Mouse (Mus musculus) large intestine, adult 2 months (tissue): ENCODE results near the gene Car4. TPM values are rescaled to one million over a fixed set of nuclear protein-coding genes. Genes with fewer than 3 reads are reported as not detected.

Source experiments
- DNase-seq: peaks from one replicate; pipeline ENCODE4 v3.0.0-alpha.2; 2012; ENCODE audit warnings: low read depth, low spot score
- WGBS: fragments of 180-500 bp; shearing (Covaris S2); methylation state at CpG from one replicate; pipeline ENCODE4 v1.1.7; 2018; 5-methylcytosine and 5-hydroxymethylcytosine counted together
- polyA plus RNA-seq: library from polyadenylated mRNA; depleted of rRNA; stranded (reverse); fragments of >200 nt; gene quantifications from 2 replicates; pipeline ENCODE4 v1.2.3, GENCODE M21; 2012; rRNA removed

The Car4 gene
- polyA plus RNA-seq, 1 experiment = 175 TPM

DNA sequence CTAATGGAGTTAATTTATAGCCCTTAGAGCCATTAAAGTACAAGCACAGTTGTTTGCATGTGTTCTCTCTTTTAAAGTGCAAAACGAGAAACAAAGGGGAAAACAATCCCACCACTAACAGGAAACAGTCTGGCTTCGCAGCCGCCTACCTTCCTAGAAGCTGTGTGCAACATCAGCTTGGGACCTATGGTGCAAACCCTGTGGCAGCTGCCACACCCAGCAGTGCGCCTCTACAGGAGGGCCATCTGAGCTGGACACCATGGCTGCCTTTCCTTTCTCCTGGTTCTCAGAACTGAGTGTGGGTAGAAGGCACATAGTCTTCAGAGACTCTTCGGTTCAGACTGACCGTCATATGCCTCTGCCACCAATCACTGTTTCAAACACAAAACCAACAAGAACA, 27.8 kb downstream of the Car4 start:
- 89% methylated on average over 6 of the region's 6 CpGs for WGBS
- no peak for DNase-seq

- WGBS = 90% methylated on average over 3 of the region's 3 CpGs
- no peak for DNase-seq
These were observed 30.8 kb downstream of the Car4 start for GRCm38 (mm10) chr11:84988341-84988919.

DNA sequence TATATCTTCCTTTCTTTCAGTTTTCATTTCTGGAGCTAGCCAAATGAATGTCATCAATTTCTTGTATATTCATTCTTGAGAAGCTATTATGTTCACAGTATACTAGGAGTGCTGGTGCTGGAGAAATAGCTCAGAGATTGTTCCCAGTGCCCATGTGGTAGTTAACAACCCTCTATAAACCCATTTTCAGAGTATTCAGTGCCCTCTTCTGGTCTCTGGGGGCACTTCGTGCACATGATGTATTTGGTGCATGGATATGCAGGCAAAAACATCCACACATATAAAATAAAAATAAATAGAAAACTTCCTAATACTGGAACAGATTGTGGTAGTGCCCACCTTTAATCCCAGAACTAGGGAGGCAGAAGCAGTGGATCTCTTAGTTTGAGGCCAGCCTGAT, 35.4 kb downstream of the Car4 start:
- WGBS = 86% methylated on average over 1 of the region's 1 CpGs

GRCm38 (mm10) chr11:84995241-84995640, 37.7 kb downstream of the Car4 start:
- WGBS = 84% methylated on average over 1 of the region's 1 CpGs
- DNase-seq = no peak

More for the DNA sequence above, 35.4 kb downstream of the Car4 start:
- no peak for DNase-seq

GRCm38 (mm10) chr11:85003566-85003965, 46.0 kb downstream of the Car4 start:
- 88% methylated on average over 3 of the region's 3 CpGs for WGBS
- no peak for DNase-seq

- no peak for DNase-seq
These were observed 55.5 kb downstream of the Car4 start for GRCm38 (mm10) chr11:85013121-85013520.

Other genes starting within 250 kb of the Car4 start
- 16.2 and 22.0 TPM in 2 replicates for gene Mrm1, start 138.3 kb upstream of the Car4 start, polyA plus RNA-seq
- gene Dhrs11, start 128.8 kb upstream of the Car4 start, polyA plus RNA-seq = 401 and 620 TPM in 2 replicates
- 34.0 and 65.6 TPM in 2 replicates for gene Ggnbp2, start 87.0 kb upstream of the Car4 start, polyA plus RNA-seq
- 19.2 and 22.6 TPM in 2 replicates for gene Myo19, start 77.6 kb upstream of the Car4 start, polyA plus RNA-seq
- gene Pigw, start 77.5 kb upstream of the Car4 start, polyA plus RNA-seq = 2.5 and 2.8 TPM in 2 replicates
- 14.2 and 14.5 TPM in 2 replicates for gene Znhit3, start 41.4 kb upstream of the Car4 start, polyA plus RNA-seq
- 3.4 and 6.6 TPM in 2 replicates for gene Usp32, start 182.4 kb downstream of the Car4 start, polyA plus RNA-seq
- gene 1700125H20Rik, start 212.6 kb downstream of the Car4 start, polyA plus RNA-seq = not detected in 2 replicates